Mouse (Mus musculus): ENCODE measurements around the gene B3gnt5. TPM values are rescaled to one million over a fixed set of nuclear protein-coding genes. Genes with fewer than 3 reads are reported as not detected.
"Not testable (repeated sequence)": the region's sequence is repeated elsewhere in the genome, so short reads cannot be mapped to it uniquely, and the experiment has no call there.

The B3gnt5 gene
- total RNA-seq (2021), result under 1 TPM; 0.56 to 0.74 TPM
- long read RNA-seq, full-length matches to known transcripts, result 2 of 2 reads
- long read RNA-seq, partial matches to known transcripts, result 0 of 2 reads
- long read RNA-seq, other reads (novel, unspliced or antisense), result 0 of 2 reads

DNA sequence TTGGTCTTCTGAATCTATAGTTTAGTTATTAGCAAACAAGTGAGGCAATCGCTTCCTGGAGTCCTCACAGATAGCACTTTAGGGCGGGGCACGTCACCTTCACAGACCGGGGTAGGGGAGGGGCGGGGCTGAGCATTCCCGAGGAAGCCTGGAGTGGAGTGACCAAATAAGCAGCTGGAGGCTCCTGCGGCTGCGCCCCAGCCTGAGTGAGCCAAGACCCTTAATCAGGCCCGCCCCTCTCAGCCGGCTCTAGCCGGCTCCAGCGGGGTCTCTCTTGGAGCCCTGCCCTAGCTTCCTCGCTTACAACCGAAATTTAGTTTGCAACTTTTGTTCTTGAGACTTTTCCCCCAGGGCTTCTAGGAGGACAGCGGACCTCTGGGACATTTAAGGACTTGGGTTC is at the start of gene B3gnt5:
Gene B3gnt5, plus strand, starts transcription at position 135 of the 400 bp plus-strand sequence.
- no peak for DNase-seq (ENCODE audit: low spot score in 2 of 2)

DNA sequence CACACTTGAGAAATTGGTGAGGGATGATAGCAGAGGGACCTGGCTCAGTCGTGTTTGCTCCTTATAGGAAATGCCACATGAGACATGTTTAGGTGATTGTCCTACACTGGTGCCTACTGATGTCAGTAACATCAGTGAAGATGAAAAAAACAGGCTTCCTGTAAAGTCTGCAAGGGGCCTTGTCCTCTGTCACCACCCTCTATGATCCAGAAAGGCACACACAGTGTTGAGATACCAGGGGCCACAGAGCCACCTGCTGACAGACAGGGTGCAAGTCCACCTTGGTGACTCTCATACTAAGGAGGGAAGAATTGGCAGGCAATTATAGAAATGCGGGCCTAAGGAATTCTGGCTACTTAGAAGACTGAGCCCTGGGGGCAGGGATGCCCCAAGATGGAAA is 39.0 kb upstream of the B3gnt5 start:
- DNase-seq (ENCODE audit: low spot score in 2 of 2), result no peak

- DNase-seq (ENCODE audit: low spot score in 2 of 2), result not testable (repeated sequence)
Observed at GRCm38 (mm10) chr16:19724139-19724538, 35.9 kb upstream of the B3gnt5 start.

- no peak for DNase-seq (ENCODE audit: low spot score in 2 of 2)
Observed at GRCm38 (mm10) chr16:19732896-19733295, 27.1 kb upstream of the B3gnt5 start.

DNA sequence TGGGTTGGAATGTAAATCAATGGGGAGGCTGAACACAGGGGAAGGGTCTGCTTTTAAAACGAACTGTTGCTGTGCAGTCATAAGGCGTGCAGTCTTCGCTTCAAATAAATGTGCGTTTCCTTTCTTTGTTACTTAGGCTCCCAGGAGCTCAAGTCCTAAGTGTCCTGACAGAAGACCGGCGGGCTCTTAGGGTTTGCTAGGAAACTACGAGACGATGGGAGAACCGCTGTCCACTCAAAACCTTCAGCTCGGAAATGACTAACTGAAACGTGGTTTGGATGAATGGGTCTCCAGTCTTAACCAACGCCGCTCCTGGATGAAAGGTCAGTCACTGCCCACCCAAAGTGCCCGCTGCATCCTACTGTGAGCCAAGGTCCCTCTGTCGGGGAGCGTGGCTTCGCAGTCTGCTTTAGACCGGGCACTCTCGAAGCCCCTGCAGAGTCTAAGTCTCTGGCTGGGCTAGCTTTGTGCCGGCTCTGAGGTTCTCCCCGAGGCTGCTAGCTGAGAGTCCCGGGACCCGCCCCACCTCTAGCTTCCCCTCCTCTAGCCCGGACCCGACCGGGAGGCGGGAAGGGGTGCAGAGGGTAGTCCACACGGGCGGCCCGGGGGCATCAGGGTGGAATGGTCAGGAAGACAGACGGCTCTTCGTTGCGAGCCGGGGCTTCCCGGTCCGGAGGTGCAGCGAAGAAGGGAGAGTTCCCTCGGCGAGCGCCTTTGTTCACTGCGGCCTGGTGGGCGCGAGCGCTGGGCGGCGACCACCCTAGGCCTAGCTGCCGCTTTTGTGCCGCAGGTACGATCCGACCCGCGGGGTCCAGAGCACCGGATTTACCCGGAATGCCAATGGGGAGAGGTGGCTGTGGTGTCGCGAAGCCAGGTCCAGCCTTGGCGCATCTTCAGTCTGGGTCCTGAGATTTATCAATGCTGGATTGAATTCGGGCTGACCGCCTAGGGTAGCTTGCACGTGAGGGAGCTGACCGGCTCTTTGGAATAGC is 793 bp downstream of the B3gnt5 start:
- no peak for DNase-seq (ENCODE audit: low spot score in 2 of 2)

GRCm38 (mm10) chr16:19761691-19762090 is 1.7 kb downstream of the B3gnt5 start:
- no peak for DNase-seq (ENCODE audit: low spot score in 2 of 2)

DNA sequence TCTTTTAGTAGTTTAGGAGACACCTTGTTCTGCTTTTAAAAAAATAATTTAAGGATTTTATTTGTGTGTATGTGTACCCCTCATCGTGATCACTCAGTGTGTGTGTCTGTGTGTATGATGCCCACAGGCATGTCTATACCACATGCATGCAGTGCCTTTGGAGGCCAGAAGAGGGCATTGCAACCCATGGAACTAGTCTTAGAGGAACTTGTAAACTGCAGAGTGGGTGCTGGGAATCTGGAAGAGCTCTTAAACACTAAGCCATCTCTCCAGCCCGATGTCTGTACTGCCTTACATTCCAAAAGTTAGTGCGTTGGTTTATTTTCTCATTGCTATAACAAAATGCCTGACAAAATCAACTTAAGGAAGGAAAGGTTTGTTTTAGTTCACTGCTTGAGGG is 6.1 kb downstream of the B3gnt5 start:
- no peak for DNase-seq (ENCODE audit: low spot score in 2 of 2)

DNA sequence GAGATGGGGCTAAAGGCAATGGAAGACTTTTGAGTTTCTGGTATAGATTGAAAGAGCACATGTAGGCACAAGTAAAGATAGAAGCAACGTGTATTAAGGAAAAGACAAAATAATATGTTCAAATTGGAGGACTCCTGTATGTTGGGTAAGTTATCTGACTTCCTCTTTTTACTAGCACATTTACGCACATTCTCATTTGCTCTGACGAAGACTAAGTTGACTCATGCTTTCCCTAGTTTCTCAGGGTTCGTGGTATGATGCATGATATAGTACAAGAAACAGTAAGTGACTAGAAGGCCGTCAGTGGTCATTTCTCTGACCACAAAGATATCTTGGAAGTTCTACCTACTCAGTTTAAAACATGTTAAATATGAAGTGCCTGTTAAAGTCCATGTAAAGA is 8.0 kb downstream of the B3gnt5 start:
- DNase-seq (ENCODE audit: low spot score in 2 of 2), result no peak

DNA sequence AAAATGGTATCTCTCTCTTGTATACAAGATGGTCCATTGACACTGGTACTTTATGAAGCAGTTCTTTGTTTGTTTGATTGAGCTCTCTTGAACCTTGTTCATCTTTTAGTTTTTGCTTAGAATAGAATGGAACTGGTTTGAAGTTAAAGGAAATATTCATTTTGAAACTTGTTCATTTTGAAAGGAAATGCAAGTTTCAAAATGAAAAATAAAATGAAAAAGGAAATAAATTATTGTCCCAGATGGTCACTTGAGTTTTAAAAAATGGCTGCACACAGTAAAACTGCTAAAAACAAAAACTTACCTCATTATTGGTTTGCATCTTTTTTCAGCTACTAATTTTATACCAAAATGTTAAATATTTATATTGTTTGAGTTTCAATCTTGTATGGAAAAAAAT is 12.0 kb downstream of the B3gnt5 start:
- DNase-seq (ENCODE audit: low spot score in 2 of 2), result no peak

- peak; percentile 0 to 5 for DNase-seq (ENCODE audit: low spot score in 2 of 2)
Observed at GRCm38 (mm10) chr16:19786386-19787090, 26.5 kb downstream of the B3gnt5 start.

- DNase-seq (ENCODE audit: low spot score in 2 of 2), result no peak
Observed at GRCm38 (mm10) chr16:19789914-19790313, 29.9 kb downstream of the B3gnt5 start.

GRCm38 (mm10) chr16:19818801-19819200 is 58.8 kb downstream of the B3gnt5 start:
- DNase-seq (ENCODE audit: low spot score in 2 of 2), result no peak

Other genes starting within 250 kb of the B3gnt5 start
- not detected for gene Olfr167, start 237.9 kb upstream of the B3gnt5 start, total RNA-seq (2021)
- gene Olfr168, start 224.7 kb upstream of the B3gnt5 start, total RNA-seq (2021), result not detected
- gene Olfr169, start 188.4 kb upstream of the B3gnt5 start, total RNA-seq (2021), result not detected
- gene Olfr170, start 148.3 kb upstream of the B3gnt5 start, total RNA-seq (2021), result not detected
- not detected for gene Olfr171, start 130.3 kb upstream of the B3gnt5 start, total RNA-seq (2021)
- gene Lamp3, start 53.8 kb upstream of the B3gnt5 start, total RNA-seq (2021), result under 1 TPM; 0.10 to 0.18 TPM
- gene Klhl6, start 222.8 kb downstream of the B3gnt5 start, total RNA-seq (2021), result 1 to 10 TPM in 1 of 2 experiments, under 1 TPM in 1; 0.76 to 1.5 TPM